ENCODE assay signal across 8 mouse cellular contexts in genomic region chr14:31793979-31794775, GRCm38 (mm10). TPM values are rescaled to one million over a fixed set of nuclear protein-coding genes. Genes with fewer than 3 reads are reported as not detected.
DNase-seq lines count a peak whose midpoint lies in the region; ATAC-seq and TF ChIP-seq lines count a peak whose summit lies in the region.

No protein-coding gene starts in this region.

- intact Hi-C loops in left cerebral cortex, postnatal 36 days (cut with DNase I), result loop anchor here (2.0 to 5.0 kb wide), 2 partner anchors 149 to 238 kb away; no protein-coding TSS in a partner anchor

- TF ChIP-seq POLR2A in thymus, adult 2 months (IDR thresholded peaks at IDR 0.05; ENCODE audit: control insufficient read depth, extremely low read depth, insufficient read depth, low read length, poor library complexity), result no peak
- no peak for TF ChIP-seq POLR2A in limb, embryonic 14.5 days (IDR thresholded peaks at IDR 0.05; ENCODE audit: borderline replicate concordance, extremely low read depth, insufficient read depth, insufficient read length)

- no peaks in the 10 kb centered on the region for H3K4me1 ChIP-seq in thymus, adult 2 months (replicated peaks; ENCODE audit: control insufficient read depth, insufficient read depth, low read length)
- peaks cover 3% of the 10 kb centered on the region; the same call in 1 of the 2 replicates for H3K4me1 ChIP-seq in limb, embryonic 14.5 days (ENCODE audit: control insufficient read depth, insufficient read depth, low read length)

- TF ChIP-seq CTCF in thymus, adult 2 months (IDR thresholded peaks at IDR 0.05; ENCODE audit: borderline replicate concordance, control insufficient read depth, extremely low read depth, insufficient read depth, low read length, poor library complexity), result no peak

- H3K9ac ChIP-seq in limb, embryonic 14.5 days (ENCODE audit: low read depth, low read length, severe bottlenecking), result no peak overlapping the region

- no peaks in the 10 kb centered on the region for H3K9me3 ChIP-seq in limb, embryonic 14.5 days (ENCODE audit: control insufficient read depth, low read length)

- H3K4me3 ChIP-seq in thymus, adult 2 months (ENCODE audit: control insufficient read depth, insufficient read depth, low read length), result no peak overlapping the region
- H3K4me3 ChIP-seq in limb, embryonic 14.5 days (replicated peaks; ENCODE audit: low read length), result no peak overlapping the region

- 70% methylated on average over 4 of the region's 4 CpGs for WGBS in thymus, adult 2 months
- 59% methylated on average over 4 of the region's 4 CpGs for WGBS in limb, embryonic 14.5 days

- no peak overlapping the region for H3K4me2 ChIP-seq in limb, embryonic 14.5 days (replicated peaks; ENCODE audit: low read depth, low read length, severe bottlenecking)

- no peaks in the 10 kb centered on the region for H3K36me3 ChIP-seq in thymus, adult 2 months (ENCODE audit: control insufficient read depth, insufficient read depth, low read length)
- H3K36me3 ChIP-seq in limb, embryonic 14.5 days (ENCODE audit: control insufficient read depth, insufficient read depth, low read length), result no peaks in the 10 kb centered on the region

- ATAC-seq in cerebellum, adult (ENCODE audit: insufficient number of reproducible peaks, low FRiP score, low TSS enrichment), result peak; percentile 52; the same call in 1 of the 2 replicates
- 0 out of 2 replicates have a peak, but pooled peaks have one; percentile 27 for ATAC-seq in granulocyte monocyte progenitor cell, adult 5-6 weeks (replicated peaks; ENCODE audit: poor library complexity, severe bottlenecking)
- ATAC-seq in limb, embryonic 14.5 days (ENCODE audit: low FRiP score, low read depth), result peak; percentile 77

- no peak overlapping the region for H3K27ac ChIP-seq in thymus, adult 2 months (ENCODE audit: control insufficient read depth, insufficient read depth, low read length)
- no peak overlapping the region for H3K27ac ChIP-seq in limb, embryonic 14.5 days (replicated peaks; ENCODE audit: low read depth, low read length)

- DNase-seq in cerebellum, adult 11 months, result no peak
- DNase-seq in thymus, adult 2 months, result peak; percentile 18
- no peak for DNase-seq in thymus, adult 18-20 months
- DNase-seq in limb, embryonic 14.5 days (ENCODE audit: low spot score), result peak; percentile 80
- peak; percentile 16 for DNase-seq in neural tube, embryonic 10.5 days (ENCODE audit: extremely low spot score, low spot score)
- no peak for DNase-seq in left cerebral cortex, postnatal 36 days (ENCODE audit: low spot score in 2 of 2)

- no peaks in the 10 kb centered on the region for H3K27me3 ChIP-seq in thymus, adult 2 months (ENCODE audit: control insufficient read depth, insufficient read depth, low read length)
- no peaks in the 10 kb centered on the region for H3K27me3 ChIP-seq in limb, embryonic 14.5 days (ENCODE audit: control insufficient read depth, insufficient read depth, low read length)

RNA-seq across cellular contexts. Expression of gene Ankrd28, which starts 36.3 kb away (rescaled TPM):
- polyA plus RNA-seq in thymus, adult 2 months (2012; rRNA removed), result 18.2 and 20.0 TPM in 2 replicates
- total RNA-seq in granulocyte monocyte progenitor cell, adult 5-6 weeks (2014; fragmentation: Nextera tagmentation), result 109 and 153 TPM in 2 replicates
- total RNA-seq in granulocyte monocyte progenitor cell, adult 5-6 weeks (2017), result 197 and 261 TPM in 2 replicates
- 16.6 and 17.2 TPM in 2 replicates for polyA plus RNA-seq in limb, embryonic 14.5 days (2012; rRNA removed)
- polyA plus RNA-seq in limb, embryonic 14.5 days (2014; fragmentation: Nextera tagmentation; extraction: Ambion mirVana), result 11.7 and 12.7 TPM in 2 replicates
- total RNA-seq in left cerebral cortex, postnatal 36 days (2021), result 10 to 100 TPM; 53.4 to 60.6 TPM

Comparison
In these comparisons a context has a peak if more than half of its experiments do, and no peak if none do; other contexts are left out.
1. DNase-seq: peak in thymus, adult 2 months (single experiment), limb, embryonic 14.5 days (single experiment) and neural tube, embryonic 10.5 days (single experiment); none in cerebellum, adult 11 months (single experiment), thymus, adult 18-20 months (0 of 2) and left cerebral cortex, postnatal 36 days (0 of 2).
2. ATAC-seq: peak in every context shown above with its lines; median percentile 77 in limb, embryonic 14.5 days; 52 in cerebellum, adult; 27 in granulocyte monocyte progenitor cell, adult 5-6 weeks.